Mouse (Mus musculus): Measurements from ENCODE around the gene Ephb4.

DNA sequence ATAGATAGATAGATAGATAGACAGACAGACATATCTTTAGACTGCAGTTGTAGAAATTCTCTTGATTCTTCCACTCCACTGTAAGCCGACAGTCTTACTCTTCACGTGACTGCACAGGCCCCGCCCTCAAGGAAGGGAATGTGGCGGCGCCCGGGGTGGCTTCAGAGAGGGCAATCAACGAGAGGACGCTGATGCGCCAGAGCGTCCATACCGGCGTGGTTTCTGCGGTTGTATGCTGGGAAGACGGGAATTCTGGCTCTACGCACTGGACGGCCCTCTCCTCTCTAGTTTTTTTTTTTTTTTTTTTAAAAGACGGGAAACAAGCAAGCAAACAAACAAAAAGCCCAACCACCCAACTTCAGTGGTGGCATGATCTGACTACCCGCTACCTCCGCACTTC lies 11.7 kb upstream of the Ephb4 start:
- TF ChIP-seq POLR2AphosphoS5 (IDR thresholded peaks at IDR 0.05; ENCODE audit: insufficient replicate concordance, low read depth, low read length) (no peak), GATA1 (IDR thresholded peaks at IDR 0.05; ENCODE audit: borderline replicate concordance, low read length) (no peak), CTCF (IDR thresholded peaks at IDR 0.05; ENCODE audit: low read depth, low read length) (no peak)

Data from G1E (cell line).